Mouse (Mus musculus): Measurements from ENCODE around the gene Inpp4b.

DNA sequence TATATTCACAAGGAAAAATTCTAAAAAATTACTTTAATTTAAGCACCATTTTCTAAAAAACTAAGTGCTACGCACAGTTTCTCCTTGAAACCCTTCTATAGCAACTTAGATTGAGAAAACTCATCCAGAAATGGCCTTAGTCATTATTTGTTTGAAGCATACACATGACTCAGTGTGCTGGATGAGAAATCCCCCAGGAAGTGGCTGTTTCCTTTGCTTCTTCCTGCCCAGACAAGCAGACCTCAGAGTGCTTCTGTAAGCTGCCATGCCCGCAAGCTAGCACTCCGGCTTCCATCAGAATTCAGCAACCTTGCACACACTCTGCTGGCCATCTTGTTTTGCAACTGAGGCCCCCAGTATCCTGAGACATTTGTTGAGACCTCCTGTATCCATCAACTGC is 414.3 kb downstream of the Inpp4b start:
- TF ChIP-seq CTCF (IDR thresholded peaks at IDR 0.05): no peak
- no peak for TF ChIP-seq EP300 (IDR thresholded peaks at IDR 0.05)

All from lung, postnatal 0 days (tissue).